Mouse (Mus musculus): ENCODE measurements around the gene Fancc. TPM values are rescaled to one million over a fixed set of nuclear protein-coding genes. Genes with fewer than 3 reads are reported as not detected.

Fancc gene
- polyA plus RNA-seq, 1 experiment from 2014 or later: 23.7 TPM

DNA sequence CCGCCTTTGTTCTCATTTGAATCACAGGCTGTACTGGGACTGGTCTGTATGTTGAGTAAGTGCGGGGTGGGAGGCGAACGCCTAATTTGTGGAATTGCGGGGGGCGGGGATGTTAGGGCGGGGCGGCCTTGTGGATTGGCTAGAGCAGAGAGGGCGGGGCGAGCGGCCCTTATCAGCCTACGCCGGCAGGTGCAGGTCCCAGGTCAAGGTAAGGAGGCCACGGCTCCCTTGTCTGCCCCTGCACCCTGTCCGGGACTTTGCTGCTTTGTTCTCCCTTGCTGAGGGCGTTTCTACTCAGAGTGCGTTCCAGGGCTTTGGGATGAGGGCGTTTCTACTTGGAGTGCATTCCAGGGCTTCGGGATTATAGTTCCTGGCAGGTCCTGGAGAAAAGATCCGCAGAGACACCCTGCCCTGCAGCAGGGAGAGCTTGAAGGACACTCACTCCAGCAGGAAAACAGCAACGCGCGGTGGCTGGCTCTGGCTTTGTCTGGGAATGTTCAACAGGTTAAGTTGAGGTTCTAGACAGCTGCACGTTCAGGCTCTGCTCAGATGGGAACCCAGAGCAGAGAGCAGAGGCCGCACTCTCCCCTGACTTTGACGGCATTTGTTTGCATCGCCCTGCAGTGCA lies 224.4 kb downstream of the Fancc start:
- peak overlapping the region; percentile 40 for H3K4me3 ChIP-seq (ENCODE audit: low read depth, low read length)
- peaks cover 16% of the 10 kb centered on the region for H3K4me1 ChIP-seq (ENCODE audit: control insufficient read depth, insufficient read depth, low read length)
- peak overlapping the region; percentile 53 for H3K4me2 ChIP-seq
- under 1% methylated on average over 27 of the region's 27 CpGs for WGBS
- H3K9ac ChIP-seq (ENCODE audit: low read length): peak overlapping the region; percentile 58
- no peaks in the 10 kb centered on the region for H3K9me3 ChIP-seq (ENCODE audit: control insufficient read depth, low read length)
- H3K27me3 ChIP-seq (ENCODE audit: control insufficient read depth, insufficient read depth, low read length): peaks cover 8% of the 10 kb centered on the region; the same call in 1 of the 2 replicates
- peak overlapping the region; percentile 15; the same call in 1 of the 2 replicates for H3K27ac ChIP-seq (ENCODE audit: low read depth, low read length)
- ATAC-seq (ENCODE audit: low FRiP score): peak; percentile 85
- DNase-seq (ENCODE audit: low spot score, missing footprints): peak; percentile 98
- H3K36me3 ChIP-seq (ENCODE audit: control insufficient read depth, insufficient read depth, low read length): no peaks in the 10 kb centered on the region

DNA sequence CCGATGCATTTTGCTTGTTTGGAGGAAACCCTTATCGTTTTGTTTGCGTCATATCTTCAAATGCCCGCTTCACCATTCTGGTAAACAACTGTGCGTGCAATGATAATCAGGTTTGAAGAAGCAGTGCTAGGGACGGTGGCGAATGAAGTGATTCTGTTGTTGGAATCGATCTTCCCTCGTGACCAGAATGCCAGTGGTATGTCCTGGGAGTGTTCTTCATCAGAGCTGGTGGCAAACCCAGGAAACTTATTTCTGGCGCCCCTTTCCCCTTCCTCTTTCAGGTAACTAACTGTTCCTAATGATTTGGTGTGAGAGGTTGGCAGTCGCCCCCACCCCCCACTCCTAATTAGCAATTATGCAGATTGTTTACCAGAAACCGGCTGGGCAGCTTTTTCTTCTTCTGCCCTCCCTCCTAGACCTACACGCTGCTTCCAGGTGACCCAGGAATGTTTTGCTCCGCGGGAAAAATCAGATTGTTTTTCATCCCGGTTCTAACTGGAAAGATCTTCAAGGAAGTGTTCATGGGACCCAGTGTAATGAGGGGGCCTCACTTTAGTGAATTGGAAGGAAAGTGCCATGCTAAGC lies 225.0 kb downstream of the Fancc start:
- 4% methylated on average over 16 of the region's 16 CpGs for WGBS
- H3K27ac ChIP-seq (ENCODE audit: low read depth, low read length): no peak overlapping the region; the same call in 1 of the 2 replicates
- H3K4me2 ChIP-seq: peak overlapping the region; percentile 53
- H3K9me3 ChIP-seq (ENCODE audit: control insufficient read depth, low read length): no peaks in the 10 kb centered on the region
- H3K4me1 ChIP-seq (ENCODE audit: control insufficient read depth, insufficient read depth, low read length): peaks cover 16% of the 10 kb centered on the region
- ATAC-seq (ENCODE audit: low FRiP score) (peak; percentile 60), DNase-seq (ENCODE audit: low spot score, missing footprints) (no peak)
- H3K27me3 ChIP-seq (ENCODE audit: control insufficient read depth, insufficient read depth, low read length): peaks cover 8% of the 10 kb centered on the region; the same call in 1 of the 2 replicates
- peak overlapping the region; percentile 40 for H3K4me3 ChIP-seq (ENCODE audit: low read depth, low read length)
- H3K36me3 ChIP-seq (ENCODE audit: control insufficient read depth, insufficient read depth, low read length): no peaks in the 10 kb centered on the region
- peak overlapping the region; percentile 58 for H3K9ac ChIP-seq (ENCODE audit: low read length)

DNA sequence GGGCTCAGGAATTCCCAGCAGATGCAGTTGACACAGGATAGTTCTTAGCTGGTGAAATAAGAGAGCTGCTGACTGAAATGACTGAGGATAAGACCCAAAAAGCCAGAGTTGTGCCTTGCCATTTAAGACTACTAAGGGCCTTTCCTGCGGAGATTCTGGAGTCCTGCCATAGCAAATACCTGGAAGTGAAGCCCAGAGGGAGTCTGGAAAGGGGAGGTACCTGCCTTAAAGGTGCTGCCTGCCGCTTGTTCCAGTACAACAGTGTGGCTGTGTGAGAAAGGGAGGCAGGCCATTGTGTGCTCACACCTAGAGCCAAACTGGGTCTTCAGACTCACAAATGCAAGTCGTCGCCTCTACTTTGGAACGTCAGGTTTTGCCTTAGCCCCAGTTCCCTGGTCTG lies 226.9 kb downstream of the Fancc start:
- H3K27me3 ChIP-seq (ENCODE audit: control insufficient read depth, insufficient read depth, low read length): peaks cover 8% of the 10 kb centered on the region; the same call in 1 of the 2 replicates
- H3K36me3 ChIP-seq (ENCODE audit: control insufficient read depth, insufficient read depth, low read length): no peaks in the 10 kb centered on the region
- WGBS: 19% methylated on average over 5 of the region's 5 CpGs
- peaks cover 16% of the 10 kb centered on the region for H3K4me1 ChIP-seq (ENCODE audit: control insufficient read depth, insufficient read depth, low read length)
- no peak overlapping the region for H3K27ac ChIP-seq (ENCODE audit: low read depth, low read length)
- ATAC-seq (ENCODE audit: low FRiP score): no peak
- no peak overlapping the region for H3K9ac ChIP-seq (ENCODE audit: low read length)
- no peak overlapping the region for H3K4me2 ChIP-seq
- no peaks in the 10 kb centered on the region for H3K9me3 ChIP-seq (ENCODE audit: control insufficient read depth, low read length)
- no peak for DNase-seq (ENCODE audit: low spot score, missing footprints)
- no peak overlapping the region for H3K4me3 ChIP-seq (ENCODE audit: low read depth, low read length)

GRCm38 (mm10) chr13:63268776-63269175 lies 228.3 kb downstream of the Fancc start:
- Histone ChIP-seq H3K27ac (ENCODE audit: low read depth, low read length) (no peak overlapping the region), H3K27me3 (ENCODE audit: control insufficient read depth, insufficient read depth, low read length) (peaks cover 8% of the 10 kb centered on the region; the same call in 1 of the 2 replicates), H3K9ac (ENCODE audit: low read length) (no peak overlapping the region), H3K36me3 (ENCODE audit: control insufficient read depth, insufficient read depth, low read length) (0 out of 2 replicates have a peak, but pooled peaks cover 2% of the 10 kb centered on the region), H3K9me3 (ENCODE audit: control insufficient read depth, low read length) (no peaks in the 10 kb centered on the region), H3K4me3 (ENCODE audit: low read depth, low read length) (no peak overlapping the region), H3K4me1 (ENCODE audit: control insufficient read depth, insufficient read depth, low read length) (peaks cover 16% of the 10 kb centered on the region), H3K4me2 (no peak overlapping the region)
- WGBS: 88% methylated on average over 1 of the region's 1 CpGs
- DNase-seq (ENCODE audit: low spot score, missing footprints): no peak
- ATAC-seq (ENCODE audit: low FRiP score): no peak

- 0 out of 2 replicates have a peak, but pooled peaks cover 2% of the 10 kb centered on the region for H3K36me3 ChIP-seq (ENCODE audit: control insufficient read depth, insufficient read depth, low read length)
- no peak overlapping the region for H3K4me2 ChIP-seq
- peaks cover 16% of the 10 kb centered on the region for H3K4me1 ChIP-seq (ENCODE audit: control insufficient read depth, insufficient read depth, low read length)
- no peak for ATAC-seq (ENCODE audit: low FRiP score)
- H3K9me3 ChIP-seq (ENCODE audit: control insufficient read depth, low read length): no peaks in the 10 kb centered on the region
- H3K27ac ChIP-seq (ENCODE audit: low read depth, low read length): no peak overlapping the region
- 86% methylated on average over 4 of the region's 4 CpGs for WGBS
- no peak overlapping the region for H3K4me3 ChIP-seq (ENCODE audit: low read depth, low read length)
- H3K27me3 ChIP-seq (ENCODE audit: control insufficient read depth, insufficient read depth, low read length): peaks cover 8% of the 10 kb centered on the region; the same call in 1 of the 2 replicates
- DNase-seq (ENCODE audit: low spot score, missing footprints): no peak
- no peak overlapping the region for H3K9ac ChIP-seq (ENCODE audit: low read length)
Measured at GRCm38 (mm10) chr13:63268371-63268770, 228.7 kb downstream of the Fancc start.

DNA sequence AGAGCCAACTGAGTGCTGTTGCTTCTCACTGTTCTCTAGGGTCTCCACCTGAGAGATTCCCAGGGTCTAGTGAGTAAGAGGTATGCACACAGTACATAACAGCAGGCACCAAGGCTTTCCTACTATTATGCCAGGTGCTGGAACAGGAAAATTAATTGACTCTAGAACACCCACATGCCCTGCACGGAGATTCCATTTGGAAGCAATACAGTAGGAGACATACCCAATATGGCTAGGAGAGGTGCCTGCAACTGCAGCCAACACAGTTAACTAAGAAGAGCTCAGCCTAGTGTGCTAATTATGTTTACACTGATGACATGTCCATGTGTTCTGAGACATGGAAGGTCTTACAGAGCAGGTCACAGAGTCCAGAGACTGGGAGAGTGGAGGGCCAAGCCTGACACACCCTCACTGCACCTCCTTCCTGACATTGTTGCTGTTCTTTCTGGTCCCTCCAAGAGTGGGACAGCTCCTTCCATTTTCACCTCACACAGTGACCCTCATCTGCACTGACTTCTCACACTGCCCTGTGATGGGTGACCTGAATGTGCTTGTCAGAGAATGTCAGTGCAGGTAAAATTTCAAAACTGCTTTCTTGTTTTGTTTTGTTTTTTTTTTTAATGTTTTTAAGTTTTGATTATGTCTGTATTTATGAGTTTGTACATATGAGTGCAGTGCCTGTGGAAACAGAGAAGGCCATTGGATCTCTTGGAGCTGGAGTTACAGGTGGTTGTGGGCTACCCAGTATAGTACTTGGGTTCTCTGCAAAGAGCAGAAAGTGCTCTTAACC lies 234.7 kb downstream of the Fancc start:
- ATAC-seq (ENCODE audit: low FRiP score): no peak
- Histone ChIP-seq H3K4me1 (ENCODE audit: control insufficient read depth, insufficient read depth, low read length) (peaks cover 20% of the 10 kb centered on the region), H3K4me3 (ENCODE audit: low read depth, low read length) (no peak overlapping the region), H3K9ac (ENCODE audit: low read length) (no peak overlapping the region), H3K36me3 (ENCODE audit: control insufficient read depth, insufficient read depth, low read length) (0 out of 2 replicates have a peak, but pooled peaks cover 2% of the 10 kb centered on the region), H3K4me2 (no peak overlapping the region), H3K9me3 (ENCODE audit: control insufficient read depth, low read length) (no peaks in the 10 kb centered on the region), H3K27me3 (ENCODE audit: control insufficient read depth, insufficient read depth, low read length) (no peaks in the 10 kb centered on the region), H3K27ac (ENCODE audit: low read depth, low read length) (no peak overlapping the region)
- WGBS: 85% methylated on average over 1 of the region's 1 CpGs
- DNase-seq (ENCODE audit: low spot score, missing footprints): no peak

DNA sequence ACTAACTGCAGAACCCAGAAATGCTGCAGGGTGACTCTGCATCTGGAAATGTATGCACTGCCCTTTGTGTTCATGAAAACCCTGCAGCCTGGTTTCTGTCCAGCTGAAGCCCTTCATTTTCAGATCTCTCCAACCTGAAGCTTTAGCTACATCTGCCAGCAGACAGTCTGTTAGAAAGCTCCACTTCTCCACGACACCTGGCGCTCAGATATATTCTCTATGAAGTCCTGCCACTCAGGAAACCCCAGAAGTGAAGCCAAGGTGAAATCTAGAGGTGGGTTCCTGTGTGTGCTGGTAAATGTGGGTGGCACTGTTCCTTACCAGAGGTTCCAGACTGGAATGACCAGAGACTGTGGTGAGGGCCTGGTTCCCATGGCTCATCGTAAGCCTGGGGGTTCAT lies 235.4 kb downstream of the Fancc start:
- no peak for DNase-seq (ENCODE audit: low spot score, missing footprints)
- ATAC-seq (ENCODE audit: low FRiP score): no peak
- Histone ChIP-seq H3K4me1 (ENCODE audit: control insufficient read depth, insufficient read depth, low read length) (peaks cover 20% of the 10 kb centered on the region), H3K4me2 (no peak overlapping the region), H3K27ac (ENCODE audit: low read depth, low read length) (no peak overlapping the region), H3K4me3 (ENCODE audit: low read depth, low read length) (no peak overlapping the region), H3K27me3 (ENCODE audit: control insufficient read depth, insufficient read depth, low read length) (no peaks in the 10 kb centered on the region), H3K9me3 (ENCODE audit: control insufficient read depth, low read length) (no peaks in the 10 kb centered on the region), H3K9ac (ENCODE audit: low read length) (no peak overlapping the region), H3K36me3 (ENCODE audit: control insufficient read depth, insufficient read depth, low read length) (0 out of 2 replicates have a peak, but pooled peaks cover 2% of the 10 kb centered on the region)
- 98% methylated on average over 3 of the region's 3 CpGs for WGBS

- H3K9ac ChIP-seq (ENCODE audit: low read length): peak overlapping the region; percentile 27; the same call in 1 of the 2 replicates
- DNase-seq (ENCODE audit: low spot score, missing footprints) (peak; percentile 89), ATAC-seq (ENCODE audit: low FRiP score) (peak; percentile 63)
- H3K4me3 ChIP-seq (ENCODE audit: low read depth, low read length): no peak overlapping the region
- no peaks in the 10 kb centered on the region for H3K27me3 ChIP-seq (ENCODE audit: control insufficient read depth, insufficient read depth, low read length)
- peak overlapping the region; percentile 57 for H3K27ac ChIP-seq (ENCODE audit: low read depth, low read length)
- H3K4me1 ChIP-seq (ENCODE audit: control insufficient read depth, insufficient read depth, low read length): peaks cover 20% of the 10 kb centered on the region
- no peaks in the 10 kb centered on the region for H3K9me3 ChIP-seq (ENCODE audit: control insufficient read depth, low read length)
- no peak overlapping the region for H3K4me2 ChIP-seq
- 0 out of 2 replicates have a peak, but pooled peaks cover 2% of the 10 kb centered on the region for H3K36me3 ChIP-seq (ENCODE audit: control insufficient read depth, insufficient read depth, low read length)
- 72% methylated on average over 18 of the region's 18 CpGs for WGBS
Measured at GRCm38 (mm10) chr13:63260753-63261631, 236.1 kb downstream of the Fancc start.

All from midbrain, embryonic 11.5 days (tissue).